Mouse (Mus musculus) hindbrain, embryonic 14.5 days (tissue): ENCODE data around the gene Pcp4l1. TPM values are rescaled to one million over a fixed set of nuclear protein-coding genes. Genes with fewer than 3 reads are reported as not detected.

ENCODE experiments used
- ATAC-seq: fragments of 200-750 bp; cut with Nextera tagmentation; 2 replicates; pipeline ENCODE4 v1.8.0; 2017; ENCODE audit warnings: moderate number of reproducible peaks, mild to moderate bottlenecking, moderate TSS enrichment, moderate library complexity; ENCODE audit not compliant: low FRiP score
- DNase-seq: peaks from one replicate; pipeline ENCODE4 v3.0.0-alpha.2; 2015; ENCODE audit warnings: low spot score
- H3K27ac ChIP-seq: fragments of 300-500 bp; sonication (generic); 2 replicates; pipeline ENCODE4 v1.5.1; 2014; ENCODE audit warnings: mild to moderate bottlenecking, moderate library complexity
- H3K27me3 ChIP-seq: fragments of 300-500 bp; sonication (generic); 2 replicates; pipeline ENCODE4 v1.6.1; 2014; ENCODE audit warnings: mild to moderate bottlenecking, low read length, mixed read lengths; ENCODE audit not compliant: control insufficient read depth, insufficient read depth
- H3K36me3 ChIP-seq: fragments of 300-500 bp; sonication (generic); replicated peaks from 2 replicates; pipeline ENCODE4 v1.6.1; 2014; ENCODE audit not compliant: control insufficient read depth, insufficient read depth
- H3K4me1 ChIP-seq: fragments of 300-500 bp; sonication (generic); replicated peaks from 2 replicates; pipeline ENCODE4 v1.6.1; 2014; ENCODE audit warnings: antibody characterized with exemption, low read length, mixed read lengths; ENCODE audit not compliant: control insufficient read depth, insufficient read depth
- H3K4me2 ChIP-seq: fragments of 300-500 bp; sonication (generic); replicated peaks from 2 replicates; pipeline ENCODE4 v1.6.1; 2014; ENCODE audit warnings: mild to moderate bottlenecking, moderate library complexity
- H3K4me3 ChIP-seq: fragments of 300-500 bp; sonication (generic); replicated peaks from 2 replicates; pipeline ENCODE4 v1.5.1; 2014; ENCODE audit warnings: mild to moderate bottlenecking, low read length
- H3K9ac ChIP-seq: fragments of 300-500 bp; sonication (generic); 2 replicates; pipeline ENCODE4 v1.6.1; 2014
- H3K9me3 ChIP-seq: fragments of 300-500 bp; sonication (generic); 2 replicates; pipeline ENCODE4 v1.6.1; 2016; ENCODE audit warnings: low read length; ENCODE audit not compliant: control insufficient read depth
- WGBS: fragments of 180-500 bp; shearing (Covaris S2); extraction: QIAGEN DNeasy Blood & Tissue Kit; methylation state at CpG from one replicate; pipeline ENCODE4 v1.1.7; 2014; 5-methylcytosine and 5-hydroxymethylcytosine counted together
- polyA plus RNA-seq: library from polyadenylated mRNA; unstranded; fragments of >200 nt; fragmentation: Nextera tagmentation; extraction: Ambion mirVana; gene quantifications from 2 replicates; pipeline ENCODE4 v1.2.1, GENCODE M21; 2014

Gene Pcp4l1
- polyA plus RNA-seq, 1 experiment from 2014 or later, result 55.1 TPM

DNA sequence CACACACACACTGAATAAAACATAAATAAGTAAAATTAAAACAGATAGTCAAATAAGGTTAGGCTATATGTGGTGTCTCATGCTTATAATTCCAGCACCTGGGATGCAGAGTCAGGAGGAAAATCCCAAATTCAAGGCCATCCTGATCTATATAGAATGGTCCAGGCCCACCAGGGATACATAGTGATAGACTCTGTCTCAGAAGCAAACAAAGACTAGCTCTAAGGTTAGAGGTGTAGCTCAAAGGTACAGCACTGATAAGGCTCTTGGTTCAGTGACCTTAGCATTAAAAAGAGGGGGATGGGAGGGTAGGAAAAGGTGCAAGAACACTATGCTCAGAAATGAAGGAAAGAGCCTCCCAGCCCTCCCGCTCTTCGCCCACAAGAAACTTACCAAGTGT, 60.5 kb downstream of the Pcp4l1 start:
- 96% methylated on average over 2 of the region's 2 CpGs for WGBS
- H3K27ac ChIP-seq, result no peak overlapping the region
- H3K9me3 ChIP-seq, result no peaks in the 10 kb centered on the region
- peaks cover 82% of the 10 kb centered on the region for H3K36me3 ChIP-seq
- DNase-seq (no peak), ATAC-seq (no peak)
- no peaks in the 10 kb centered on the region for H3K4me1 ChIP-seq
- no peak overlapping the region for H3K9ac ChIP-seq
- H3K27me3 ChIP-seq, result no peaks in the 10 kb centered on the region
- H3K4me2 ChIP-seq, result no peak overlapping the region
- no peak overlapping the region for H3K4me3 ChIP-seq

- Histone ChIP-seq H3K4me1 (no peaks in the 10 kb centered on the region), H3K27me3 (no peaks in the 10 kb centered on the region), H3K9me3 (no peaks in the 10 kb centered on the region), H3K27ac (no peak overlapping the region), H3K9ac (no peak overlapping the region), H3K4me3 (no peak overlapping the region), H3K4me2 (no peak overlapping the region), H3K36me3 (peaks cover 74% of the 10 kb centered on the region)
- 91% methylated on average over 1 of the region's 1 CpGs for WGBS
- DNase-seq (no peak), ATAC-seq (no peak)
Observed at GRCm38 (mm10) chr1:171130971-171131370, 65.1 kb downstream of the Pcp4l1 start.

GRCm38 (mm10) chr1:171129251-171129650, 66.8 kb downstream of the Pcp4l1 start:
- Histone ChIP-seq H3K4me1 (no peaks in the 10 kb centered on the region), H3K4me2 (no peak overlapping the region), H3K27ac (no peak overlapping the region), H3K4me3 (no peak overlapping the region), H3K36me3 (peaks cover 56% of the 10 kb centered on the region), H3K27me3 (no peaks in the 10 kb centered on the region), H3K9ac (no peak overlapping the region), H3K9me3 (no peaks in the 10 kb centered on the region)
- WGBS, result 66% methylated on average over 7 of the region's 7 CpGs
- no peak for DNase-seq
- no peak for ATAC-seq

GRCm38 (mm10) chr1:171124398-171124797, 71.7 kb downstream of the Pcp4l1 start:
- Histone ChIP-seq H3K36me3 (peaks cover 17% of the 10 kb centered on the region), H3K27ac (no peak overlapping the region), H3K4me3 (no peak overlapping the region), H3K4me1 (no peaks in the 10 kb centered on the region), H3K9me3 (no peaks in the 10 kb centered on the region), H3K27me3 (no peaks in the 10 kb centered on the region), H3K4me2 (no peak overlapping the region), H3K9ac (no peak overlapping the region)
- DNase-seq (no peak), ATAC-seq (no peak)
- 90% methylated on average over 5 of the region's 5 CpGs for WGBS

Other genes with a start within 250 kb of the Pcp4l1 start
- gene Fcgr2b, start 219.7 kb downstream of the Pcp4l1 start, polyA plus RNA-seq, result 1.2 and 1.8 TPM in 2 replicates
- 0.33 and 0.56 TPM in 2 replicates for gene Fcgr4, start 177.3 kb downstream of the Pcp4l1 start, polyA plus RNA-seq
- gene Fcgr3, start 131.3 kb downstream of the Pcp4l1 start, polyA plus RNA-seq, result 9.6 and 11.6 TPM in 2 replicates
- gene Cfap126, start 82.3 kb downstream of the Pcp4l1 start, polyA plus RNA-seq, result 11.7 and 20.3 TPM in 2 replicates
- gene Sdhc, start 45.7 kb downstream of the Pcp4l1 start, polyA plus RNA-seq, result 311 and 314 TPM in 2 replicates
- gene Mpz, start 45.6 kb downstream of the Pcp4l1 start, polyA plus RNA-seq, result 3.5 and 4.8 TPM in 2 replicates
- 0.21 and 0.50 TPM in 2 replicates for gene Nr1i3, start 17.7 kb upstream of the Pcp4l1 start, polyA plus RNA-seq
- 41.2 and 47.0 TPM in 2 replicates for gene Tomm40l, start 26.2 kb upstream of the Pcp4l1 start, polyA plus RNA-seq
- 5.6 and 7.0 TPM in 2 replicates for gene Apoa2, start 28.8 kb upstream of the Pcp4l1 start, polyA plus RNA-seq
- 25.2 and 30.1 TPM in 2 replicates for gene Fcer1g, start 38.1 kb upstream of the Pcp4l1 start, polyA plus RNA-seq
- gene Adamts4, start 54.2 kb upstream of the Pcp4l1 start, polyA plus RNA-seq, result 3.0 and 3.7 TPM in 2 replicates
- gene Ndufs2, start 55.1 kb upstream of the Pcp4l1 start, polyA plus RNA-seq, result 218 and 247 TPM in 2 replicates
- gene B4galt3, start 74.1 kb upstream of the Pcp4l1 start, polyA plus RNA-seq, result 86.5 and 88.6 TPM in 2 replicates
- 43.5 and 44.6 TPM in 2 replicates for gene Ppox, start 84.9 kb upstream of the Pcp4l1 start, polyA plus RNA-seq
- gene Usp21, start 91.7 kb upstream of the Pcp4l1 start, polyA plus RNA-seq, result 80.1 and 85.8 TPM in 2 replicates
- gene Ufc1, start 98.8 kb upstream of the Pcp4l1 start, polyA plus RNA-seq, result 116 and 131 TPM in 2 replicates
- 45.9 and 49.9 TPM in 2 replicates for gene Dedd, start 132.9 kb upstream of the Pcp4l1 start, polyA plus RNA-seq
- 36.6 and 37.8 TPM in 2 replicates for gene Nit1, start 149.4 kb upstream of the Pcp4l1 start, polyA plus RNA-seq
- gene Pfdn2, start 149.4 kb upstream of the Pcp4l1 start, polyA plus RNA-seq, result 60.3 and 66.1 TPM in 2 replicates
- gene Klhdc9, start 164.5 kb upstream of the Pcp4l1 start, polyA plus RNA-seq, result 2.6 and 3.9 TPM in 2 replicates
- 2.3 TPM in 2 replicates for gene Nectin4, start 173.8 kb upstream of the Pcp4l1 start, polyA plus RNA-seq
- gene Arhgap30, start 192.7 kb upstream of the Pcp4l1 start, polyA plus RNA-seq, result 0.31 and 0.71 TPM in 2 replicates
- 166 and 175 TPM in 2 replicates for gene Usf1, start 215.0 kb upstream of the Pcp4l1 start, polyA plus RNA-seq
- gene Tstd1, start 222.6 kb upstream of the Pcp4l1 start, polyA plus RNA-seq, result 2.4 and 3.1 TPM in 2 replicates
- 12.8 and 14.0 TPM in 2 replicates for gene F11r, start 241.3 kb upstream of the Pcp4l1 start, polyA plus RNA-seq